Mouse (Mus musculus): Measurements from ENCODE around the gene Maml1. TPM values are rescaled to one million over a fixed set of nuclear protein-coding genes. Genes with fewer than 3 reads are reported as not detected.

Gene Maml1
- polyA plus RNA-seq, 1 experiment from 2014 or later = 5.8 TPM

- H3K36me3 ChIP-seq (ENCODE audit: control insufficient read depth, insufficient read depth, low read length) = peaks cover 1% of the 10 kb centered on the region; the same call in 1 of the 2 replicates
- H3K27ac ChIP-seq (ENCODE audit: low read depth, low read length) = no peak overlapping the region
- no peak overlapping the region for H3K4me3 ChIP-seq (ENCODE audit: low read depth, low read length)
- H3K4me1 ChIP-seq (ENCODE audit: control insufficient read depth, insufficient read depth, low read length) = peaks cover 8% of the 10 kb centered on the region; the same call in 1 of the 2 replicates
- no peak for DNase-seq (ENCODE audit: low spot score)
- no peak overlapping the region for H3K4me2 ChIP-seq (ENCODE audit: low read length)
- no peaks in the 10 kb centered on the region for H3K9me3 ChIP-seq (replicated peaks; ENCODE audit: control insufficient read depth, low read length)
- ATAC-seq = no peak
- no peaks in the 10 kb centered on the region for H3K27me3 ChIP-seq (replicated peaks; ENCODE audit: control insufficient read depth, insufficient read depth, low read length)
- WGBS = 94% methylated on average over 7 of the region's 7 CpGs
- no peak overlapping the region for H3K9ac ChIP-seq (ENCODE audit: low read length)
Observed at GRCm38 (mm10) chr11:50240235-50240911, 51.7 kb downstream of the Maml1 start.

GRCm38 (mm10) chr11:50238821-50239791 lies 53.0 kb downstream of the Maml1 start:
- peaks cover 14% of the 10 kb centered on the region for H3K36me3 ChIP-seq (ENCODE audit: control insufficient read depth, insufficient read depth, low read length)
- no peaks in the 10 kb centered on the region for H3K27me3 ChIP-seq (replicated peaks; ENCODE audit: control insufficient read depth, insufficient read depth, low read length)
- H3K4me1 ChIP-seq (ENCODE audit: control insufficient read depth, insufficient read depth, low read length) = peaks cover 8% of the 10 kb centered on the region; the same call in 1 of the 2 replicates
- ATAC-seq = no peak
- no peak overlapping the region for H3K9ac ChIP-seq (ENCODE audit: low read length)
- H3K9me3 ChIP-seq (replicated peaks; ENCODE audit: control insufficient read depth, low read length) = no peaks in the 10 kb centered on the region
- H3K4me3 ChIP-seq (ENCODE audit: low read depth, low read length) = no peak overlapping the region
- no peak overlapping the region for H3K27ac ChIP-seq (ENCODE audit: low read depth, low read length)
- WGBS = 94% methylated on average over 9 of the region's 9 CpGs
- no peak for DNase-seq (ENCODE audit: low spot score)
- no peak overlapping the region for H3K4me2 ChIP-seq (ENCODE audit: low read length)

GRCm38 (mm10) chr11:50238324-50238723 lies 53.8 kb downstream of the Maml1 start, which contains the start of gene Ltc4s:
Ltc4s (minus strand) TSS chr11:50238616.
- Histone ChIP-seq H3K4me1 (ENCODE audit: control insufficient read depth, insufficient read depth, low read length) (peaks cover 8% of the 10 kb centered on the region; the same call in 1 of the 2 replicates), H3K27me3 (replicated peaks; ENCODE audit: control insufficient read depth, insufficient read depth, low read length) (no peaks in the 10 kb centered on the region), H3K36me3 (ENCODE audit: control insufficient read depth, insufficient read depth, low read length) (peaks cover 22% of the 10 kb centered on the region), H3K27ac (ENCODE audit: low read depth, low read length) (no peak within 1 kb of the TSS), H3K4me2 (ENCODE audit: low read length) (peak within 1 kb of the TSS; percentile 87), H3K9me3 (replicated peaks; ENCODE audit: control insufficient read depth, low read length) (no peaks in the 10 kb centered on the region), H3K4me3 (ENCODE audit: low read depth, low read length) (0 out of 2 replicates have a peak within 1 kb of the TSS, but pooled peaks have one; percentile 55), H3K9ac (ENCODE audit: low read length) (peak within 1 kb of the TSS; percentile 60; the same call in 1 of the 2 replicates)
- 48% methylated on average over 10 of the region's 10 CpGs for WGBS
- DNase-seq (ENCODE audit: low spot score) (no peak), ATAC-seq (no peak)

GRCm38 (mm10) chr11:50236937-50237835 lies 54.9 kb downstream of the Maml1 start:
- 1% methylated on average over 65 of the region's 66 CpGs for WGBS
- DNase-seq (ENCODE audit: low spot score) = no peak

GRCm38 (mm10) chr11:50236540-50236936 lies 55.6 kb downstream of the Maml1 start:
- 0% methylated on average over 25 of the region's 27 CpGs for WGBS
- Histone ChIP-seq H3K27ac (ENCODE audit: low read depth, low read length) (no peak overlapping the region), H3K9ac (ENCODE audit: low read length) (peak overlapping the region; percentile 60), H3K27me3 (replicated peaks; ENCODE audit: control insufficient read depth, insufficient read depth, low read length) (no peaks in the 10 kb centered on the region), H3K36me3 (ENCODE audit: control insufficient read depth, insufficient read depth, low read length) (peaks cover 40% of the 10 kb centered on the region), H3K4me3 (ENCODE audit: low read depth, low read length) (peak overlapping the region; percentile 55), H3K4me1 (ENCODE audit: control insufficient read depth, insufficient read depth, low read length) (peaks cover 8% of the 10 kb centered on the region; the same call in 1 of the 2 replicates), H3K4me2 (ENCODE audit: low read length) (peak overlapping the region; percentile 87), H3K9me3 (replicated peaks; ENCODE audit: control insufficient read depth, low read length) (no peaks in the 10 kb centered on the region)
- DNase-seq (ENCODE audit: low spot score) (peak; percentile 93), ATAC-seq (peak; percentile 93)

More at GRCm38 (mm10) chr11:50236937-50237835, 54.9 kb downstream of the Maml1 start:
- no peak overlapping the region for H3K27ac ChIP-seq (ENCODE audit: low read depth, low read length)
- H3K4me2 ChIP-seq (ENCODE audit: low read length) = peak overlapping the region; percentile 87
- ATAC-seq = peak; percentile 33
- H3K4me1 ChIP-seq (ENCODE audit: control insufficient read depth, insufficient read depth, low read length) = peaks cover 8% of the 10 kb centered on the region; the same call in 1 of the 2 replicates
- H3K36me3 ChIP-seq (ENCODE audit: control insufficient read depth, insufficient read depth, low read length) = peaks cover 33% of the 10 kb centered on the region
- no peaks in the 10 kb centered on the region for H3K27me3 ChIP-seq (replicated peaks; ENCODE audit: control insufficient read depth, insufficient read depth, low read length)
- peak overlapping the region; percentile 60 for H3K9ac ChIP-seq (ENCODE audit: low read length)
- H3K4me3 ChIP-seq (ENCODE audit: low read depth, low read length) = peak overlapping the region; percentile 55
- H3K9me3 ChIP-seq (replicated peaks; ENCODE audit: control insufficient read depth, low read length) = no peaks in the 10 kb centered on the region

- no peak overlapping the region for H3K27ac ChIP-seq (ENCODE audit: low read depth, low read length)
- no peak overlapping the region for H3K9ac ChIP-seq (ENCODE audit: low read length)
- H3K4me2 ChIP-seq (ENCODE audit: low read length) = no peak overlapping the region
- 92% methylated on average over 25 of the region's 25 CpGs for WGBS
- DNase-seq (ENCODE audit: low spot score) (no peak), ATAC-seq (no peak)
- no peaks in the 10 kb centered on the region for H3K9me3 ChIP-seq (replicated peaks; ENCODE audit: control insufficient read depth, low read length)
- peaks cover 12% of the 10 kb centered on the region; the same call in 1 of the 2 replicates for H3K4me1 ChIP-seq (ENCODE audit: control insufficient read depth, insufficient read depth, low read length)
- H3K4me3 ChIP-seq (ENCODE audit: low read depth, low read length) = no peak overlapping the region
- H3K36me3 ChIP-seq (ENCODE audit: control insufficient read depth, insufficient read depth, low read length) = peaks cover 47% of the 10 kb centered on the region
- H3K27me3 ChIP-seq (replicated peaks; ENCODE audit: control insufficient read depth, insufficient read depth, low read length) = no peaks in the 10 kb centered on the region
Observed at GRCm38 (mm10) chr11:50234606-50235005, 57.5 kb downstream of the Maml1 start.

GRCm38 (mm10) chr11:50233993-50234392 lies 58.1 kb downstream of the Maml1 start:
- H3K4me2 ChIP-seq (ENCODE audit: low read length) = no peak overlapping the region

GRCm38 (mm10) chr11:50233022-50233421 lies 59.1 kb downstream of the Maml1 start:
- H3K27me3 ChIP-seq (replicated peaks; ENCODE audit: control insufficient read depth, insufficient read depth, low read length) = no peaks in the 10 kb centered on the region
- H3K4me3 ChIP-seq (ENCODE audit: low read depth, low read length) = no peak overlapping the region
- peaks cover 20% of the 10 kb centered on the region; the same call in 1 of the 2 replicates for H3K4me1 ChIP-seq (ENCODE audit: control insufficient read depth, insufficient read depth, low read length)
- 97% methylated on average over 13 of the region's 13 CpGs for WGBS
- no peak overlapping the region for H3K27ac ChIP-seq (ENCODE audit: low read depth, low read length)
- no peak overlapping the region for H3K9ac ChIP-seq (ENCODE audit: low read length)
- H3K4me2 ChIP-seq (ENCODE audit: low read length) = no peak overlapping the region
- DNase-seq (ENCODE audit: low spot score) (no peak), ATAC-seq (no peak)
- peaks cover 48% of the 10 kb centered on the region for H3K36me3 ChIP-seq (ENCODE audit: control insufficient read depth, insufficient read depth, low read length)
- H3K9me3 ChIP-seq (replicated peaks; ENCODE audit: control insufficient read depth, low read length) = no peaks in the 10 kb centered on the region

More at GRCm38 (mm10) chr11:50233993-50234392, 58.1 kb downstream of the Maml1 start:
- Histone ChIP-seq H3K27me3 (replicated peaks; ENCODE audit: control insufficient read depth, insufficient read depth, low read length) (no peaks in the 10 kb centered on the region), H3K4me1 (ENCODE audit: control insufficient read depth, insufficient read depth, low read length) (peaks cover 16% of the 10 kb centered on the region; the same call in 1 of the 2 replicates), H3K36me3 (ENCODE audit: control insufficient read depth, insufficient read depth, low read length) (peaks cover 48% of the 10 kb centered on the region), H3K4me3 (ENCODE audit: low read depth, low read length) (no peak overlapping the region), H3K9me3 (replicated peaks; ENCODE audit: control insufficient read depth, low read length) (no peaks in the 10 kb centered on the region), H3K27ac (ENCODE audit: low read depth, low read length) (no peak overlapping the region), H3K9ac (ENCODE audit: low read length) (no peak overlapping the region)
- WGBS = 82% methylated on average over 11 of the region's 11 CpGs
- DNase-seq (ENCODE audit: low spot score) (no peak), ATAC-seq (no peak)
